Mouse (Mus musculus): Measurements from ENCODE around the gene Gm42957.
A peak's percentile ranks its signal among the peaks of the same experiment; 100 is the strongest.
"Not testable (repeated sequence)": the region's sequence is repeated elsewhere in the genome, so short reads cannot be mapped to it uniquely, and the experiment has no call there.

Gene Gm42957

GRCm38 (mm10) chr3:96674442-96674841 is 39.2 kb downstream of the Gm42957 start:
- DNase-seq (ENCODE audit: low read depth, low spot score): no peak

DNA sequence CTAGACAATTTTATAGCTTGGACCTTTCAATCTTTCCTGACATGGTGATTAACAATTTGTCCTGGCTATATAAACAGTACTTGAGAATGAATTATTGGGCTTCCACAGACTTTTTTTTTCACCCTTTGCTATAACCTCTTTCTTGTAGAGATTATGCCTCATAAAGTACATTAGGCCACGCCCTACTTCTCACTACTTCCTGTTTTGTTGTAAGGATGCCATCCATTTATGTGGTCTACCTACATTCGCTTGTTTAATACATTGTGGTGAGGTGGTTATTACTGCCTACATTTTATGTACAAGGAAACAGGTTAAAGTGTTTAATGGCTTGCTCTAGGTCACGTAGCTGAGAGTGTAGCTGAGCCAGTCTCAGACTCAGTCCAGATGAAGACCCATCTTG is 39.9 kb downstream of the Gm42957 start:
- no peak for DNase-seq (ENCODE audit: low read depth, low spot score)

DNA sequence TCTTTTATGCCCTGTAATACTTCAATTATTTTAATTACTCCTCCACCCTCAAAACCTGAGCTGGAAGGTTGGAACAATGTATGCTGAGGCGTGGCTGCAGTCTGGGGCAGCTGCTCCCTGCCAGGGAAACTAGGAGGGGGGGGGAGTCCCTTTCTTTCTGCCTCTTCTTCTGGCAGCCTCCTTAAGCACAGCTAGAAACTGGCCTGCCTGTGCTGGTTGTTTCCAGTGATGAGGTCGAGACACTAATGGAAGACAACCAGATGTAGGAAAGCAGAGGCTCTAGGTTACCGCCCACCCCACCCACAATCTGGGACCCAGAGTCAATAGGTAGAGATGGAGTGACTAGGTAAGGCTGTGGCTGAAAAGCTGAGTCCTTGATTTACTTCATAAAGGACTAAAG is 40.4 kb downstream of the Gm42957 start:
- no peak for DNase-seq (ENCODE audit: low read depth, low spot score)

DNA sequence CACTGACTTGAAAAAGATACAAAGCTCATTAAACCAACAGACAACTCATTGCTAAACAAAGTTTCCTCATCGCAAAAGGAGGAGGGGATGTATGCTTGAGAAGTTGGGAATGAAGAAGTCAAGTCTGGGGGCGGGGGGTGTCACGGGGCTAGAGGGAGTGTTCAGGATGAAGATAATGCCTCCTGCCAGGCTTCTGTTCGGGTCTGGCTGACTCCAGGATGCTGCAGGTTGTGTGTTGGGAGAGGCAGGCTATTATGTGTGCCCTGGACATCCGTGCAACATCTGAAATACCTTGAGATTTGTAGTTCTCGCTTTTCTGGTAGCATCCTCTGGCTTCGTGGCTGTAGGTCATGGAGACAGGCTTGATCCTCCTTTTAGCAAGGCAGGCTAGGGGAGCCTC is 43.2 kb downstream of the Gm42957 start:
- DNase-seq (ENCODE audit: low read depth, low spot score): no peak

DNA sequence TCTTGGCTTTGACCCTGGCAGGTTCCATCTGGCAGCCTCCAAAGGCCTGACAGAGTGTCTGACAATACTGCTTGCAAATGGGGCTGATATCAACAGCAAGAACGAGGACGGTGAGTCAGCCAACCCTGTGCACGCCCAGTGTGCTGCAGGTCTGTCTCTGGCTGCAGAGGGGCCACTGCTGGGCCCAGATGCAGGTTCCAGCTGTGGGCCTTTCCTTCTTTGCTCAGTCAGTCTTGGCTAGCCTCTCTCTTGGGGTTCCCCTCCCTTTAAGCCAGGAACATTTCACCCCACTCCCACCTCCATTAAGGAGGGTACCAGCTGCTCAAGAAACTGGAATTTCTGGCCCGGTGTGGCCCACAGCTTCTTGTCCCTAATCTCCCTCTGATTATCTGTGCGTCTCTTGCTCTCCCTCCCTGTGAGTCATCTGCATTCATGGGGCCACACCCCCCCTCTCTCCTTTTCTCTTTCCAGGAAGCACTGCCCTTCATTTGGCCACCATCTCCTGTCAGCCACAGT is 43.9 kb downstream of the Gm42957 start:
- no peak for DNase-seq (ENCODE audit: low read depth, low spot score)

- DNase-seq (ENCODE audit: low read depth, low spot score): no peak
Observed at GRCm38 (mm10) chr3:96680269-96680956, 45.1 kb downstream of the Gm42957 start.

DNA sequence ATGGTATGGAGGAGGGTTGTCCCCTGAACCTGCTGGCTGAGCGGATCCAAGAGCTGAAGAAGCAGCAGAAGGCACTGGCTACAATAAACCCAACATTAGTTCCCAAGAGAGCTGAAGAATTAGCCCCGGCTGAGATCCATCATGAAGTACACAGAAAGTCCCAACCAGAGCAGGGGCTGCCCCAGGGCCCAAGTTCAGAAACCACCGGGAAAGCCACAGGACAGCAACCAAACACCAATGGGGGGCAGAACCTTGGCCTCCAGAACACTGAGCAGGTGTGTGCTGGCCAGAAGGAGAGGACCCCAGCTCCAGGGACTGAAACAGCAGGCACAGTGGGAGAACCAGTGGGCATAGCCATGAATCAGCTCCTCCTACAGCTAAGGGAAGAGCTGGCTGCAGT is 48.2 kb downstream of the Gm42957 start:
- no peak for DNase-seq (ENCODE audit: low read depth, low spot score)

DNA sequence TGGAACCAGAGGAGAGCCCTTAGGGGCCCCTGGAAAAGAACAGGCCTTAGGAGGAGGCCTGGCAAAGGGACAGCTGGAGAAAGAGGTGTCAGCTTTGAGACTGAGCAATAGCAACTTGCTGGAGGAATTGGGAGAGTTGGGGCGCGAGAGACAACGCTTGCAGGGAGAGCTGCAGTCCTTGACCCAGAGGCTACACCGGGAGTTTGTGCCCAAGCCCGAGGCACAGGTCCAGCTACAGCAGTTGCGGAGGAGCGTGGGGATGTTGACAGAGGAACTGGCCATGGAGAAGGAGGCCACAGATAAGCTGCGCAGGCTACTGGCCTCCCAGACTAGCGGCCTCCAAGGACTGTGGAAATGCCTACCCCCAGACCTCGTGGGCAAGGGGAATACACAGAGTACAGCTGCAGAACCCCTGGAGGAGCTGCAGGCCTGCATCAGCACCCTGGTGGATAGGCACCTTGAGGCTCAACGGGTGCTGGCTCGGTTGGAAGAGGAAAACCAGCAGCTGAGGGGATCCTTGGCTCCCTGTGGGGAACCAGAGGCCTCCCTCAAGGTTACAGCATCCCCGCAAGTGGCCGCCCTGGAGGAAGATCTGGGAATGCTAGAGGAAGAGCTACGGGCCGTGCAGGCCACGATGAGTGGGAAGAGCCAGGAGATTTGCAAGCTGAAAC is 49.0 kb downstream of the Gm42957 start:
- no peak for DNase-seq (ENCODE audit: low read depth, low spot score)

GRCm38 (mm10) chr3:96684822-96685156 is 49.5 kb downstream of the Gm42957 start:
- DNase-seq (ENCODE audit: low read depth, low spot score): no peak

GRCm38 (mm10) chr3:96686057-96686456 is 50.8 kb downstream of the Gm42957 start:
- DNase-seq (ENCODE audit: low read depth, low spot score): not testable (repeated sequence)

DNA sequence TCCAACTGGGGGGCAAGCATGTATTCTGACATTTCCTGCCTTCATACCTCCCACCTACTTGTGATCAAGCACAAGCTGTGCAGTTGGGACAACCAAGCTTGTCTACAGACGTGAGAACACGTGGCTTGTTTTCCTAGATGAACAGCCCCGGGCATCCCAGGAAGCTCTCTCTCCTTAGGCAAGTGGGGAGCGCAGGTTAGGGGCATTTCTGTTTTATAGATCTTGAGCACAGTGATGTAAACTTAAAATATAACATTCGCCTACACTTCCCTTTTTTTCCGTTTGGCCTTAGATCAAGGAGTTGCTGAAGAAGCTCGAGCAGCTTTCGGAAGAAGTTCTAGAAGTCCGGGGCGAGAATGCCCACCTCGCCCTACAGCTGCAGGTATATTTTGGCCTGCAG is 53.6 kb downstream of the Gm42957 start:
- no peak for DNase-seq (ENCODE audit: low read depth, low spot score)

DNA sequence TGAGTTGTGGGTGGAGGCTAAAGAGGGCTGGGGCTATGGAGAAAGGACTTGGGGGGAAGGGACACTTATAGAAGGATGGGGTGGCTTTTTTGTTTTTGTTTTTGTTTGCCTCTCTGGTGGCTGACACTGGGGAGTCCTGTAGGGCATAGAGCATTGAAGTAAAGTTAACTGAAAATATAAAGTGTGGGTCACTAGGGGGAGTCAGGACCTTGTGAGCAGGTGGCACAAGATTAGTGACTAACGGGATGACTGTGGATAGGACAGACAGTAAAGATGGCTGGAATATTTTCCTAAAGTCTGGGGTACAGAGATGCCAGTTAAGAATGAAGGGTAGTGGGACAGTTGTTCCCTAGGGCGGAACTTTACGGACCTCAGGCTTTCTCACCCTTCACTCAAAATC is 55.0 kb downstream of the Gm42957 start:
- no peak for DNase-seq (ENCODE audit: low read depth, low spot score)

- no peak for DNase-seq (ENCODE audit: low read depth, low spot score)
Observed at GRCm38 (mm10) chr3:96692506-96692905, 57.2 kb downstream of the Gm42957 start.

DNA sequence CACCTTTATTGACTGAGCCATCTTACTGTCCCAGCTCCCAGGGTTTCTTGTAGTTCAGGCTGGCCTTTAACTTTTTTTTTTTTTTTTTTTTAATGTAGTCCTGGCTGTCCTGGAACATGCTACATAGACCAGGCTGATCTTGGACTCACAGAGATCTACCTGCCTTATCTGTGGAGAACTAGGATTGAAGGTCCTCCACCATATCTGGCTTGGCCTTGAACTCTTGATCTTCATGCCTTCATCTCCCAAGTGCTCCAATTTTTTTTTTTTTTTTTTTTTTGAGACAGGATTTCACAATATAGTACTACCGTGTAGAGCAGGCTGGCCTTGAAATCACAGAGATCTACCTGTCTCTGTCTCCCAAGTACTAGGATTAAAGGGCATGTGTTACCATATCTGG is 58.3 kb downstream of the Gm42957 start:
- no peak for DNase-seq (ENCODE audit: low read depth, low spot score)

DNA sequence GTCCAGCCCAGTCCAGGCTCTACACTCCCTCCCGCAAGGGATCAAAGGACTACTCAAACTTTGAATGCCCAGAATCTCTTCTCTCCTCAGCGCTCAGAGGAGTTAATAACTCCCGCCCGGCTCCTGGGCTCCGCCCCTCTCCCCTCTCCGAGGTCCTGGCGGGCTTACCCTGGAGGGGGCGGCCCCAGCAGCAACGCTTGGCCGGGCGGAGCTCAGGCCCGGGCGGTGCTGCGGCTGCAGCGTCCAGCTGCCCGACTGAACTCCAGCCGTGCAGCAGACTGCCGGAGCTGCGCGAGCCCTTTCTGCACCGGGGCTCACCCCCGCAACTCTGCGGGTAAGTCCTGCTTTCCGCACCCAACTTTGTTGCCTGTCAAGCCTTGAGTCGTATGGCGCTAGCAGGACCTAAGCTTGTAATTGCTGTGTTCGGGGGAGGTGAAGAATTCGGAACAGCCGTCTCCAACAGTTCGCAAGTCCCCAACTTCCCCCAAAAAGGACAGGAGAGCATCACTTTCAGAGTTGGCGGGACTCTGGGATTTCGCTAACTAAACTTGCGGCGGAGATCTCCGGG is 61.0 kb downstream of the Gm42957 start, which contains the start of gene Pias3:
Gene Pias3 (plus strand): TSS at position 187 of the 568 bp plus-strand sequence.
- peak; percentile 32 for DNase-seq (ENCODE audit: low read depth, low spot score)

- peak; percentile 62 for DNase-seq (ENCODE audit: low read depth, low spot score)
Observed at GRCm38 (mm10) chr3:96696766-96697732, 61.8 kb downstream of the Gm42957 start.

DNA sequence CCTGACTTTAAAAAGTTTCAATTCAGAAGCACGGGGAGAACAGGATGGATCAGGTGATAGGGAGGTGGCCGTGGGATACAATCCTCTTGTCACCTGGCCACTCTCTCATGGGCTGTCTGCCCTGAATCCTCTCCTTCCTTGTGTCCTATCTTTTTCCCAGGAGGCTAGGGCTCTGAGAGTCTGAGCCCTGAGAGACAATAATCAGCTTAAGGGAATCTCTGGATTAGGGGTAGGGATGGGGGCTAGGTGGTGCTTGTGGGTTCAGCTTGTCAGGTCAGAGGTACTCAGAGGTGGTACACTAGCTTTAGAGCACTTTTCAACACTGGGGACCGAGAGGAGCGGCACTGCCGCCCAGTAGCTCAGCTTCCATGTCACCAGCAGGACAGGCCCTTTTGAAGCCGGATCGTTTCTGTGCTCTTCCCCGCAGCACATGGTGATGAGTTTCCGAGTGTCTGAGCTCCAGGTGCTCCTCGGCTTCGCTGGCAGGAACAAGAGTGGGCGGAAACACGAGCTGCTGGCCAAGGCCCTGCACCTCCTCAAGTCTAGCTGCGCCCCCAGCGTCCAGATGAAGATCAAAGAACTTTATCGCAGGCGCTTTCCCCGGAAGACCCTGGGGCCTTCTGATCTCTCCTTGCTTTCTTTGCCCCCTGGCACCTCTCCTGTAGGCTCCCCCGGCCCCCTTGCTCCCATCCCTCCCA is 63.9 kb downstream of the Gm42957 start:
- no peak for DNase-seq (ENCODE audit: low read depth, low spot score)

DNA sequence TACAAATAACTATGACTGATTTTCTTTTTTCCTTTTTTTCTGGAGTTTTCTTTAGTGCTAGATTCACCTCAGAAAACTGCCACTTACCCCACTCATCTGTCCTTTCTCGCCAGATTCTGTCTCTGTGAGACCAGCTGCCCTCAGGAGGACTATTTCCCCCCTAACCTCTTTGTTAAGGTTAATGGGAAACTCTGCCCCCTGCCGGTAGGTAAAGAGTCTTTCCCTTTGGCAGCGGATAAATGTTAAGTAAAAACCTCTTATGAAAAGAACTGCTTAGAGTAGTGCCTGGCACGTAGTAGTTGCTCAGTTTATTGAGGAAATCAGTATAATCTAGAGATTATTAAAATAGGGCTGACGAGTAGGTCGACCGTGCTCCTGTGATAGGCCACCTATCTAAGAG is 65.1 kb downstream of the Gm42957 start:
- peak; percentile 32 for DNase-seq (ENCODE audit: low read depth, low spot score)

DNA sequence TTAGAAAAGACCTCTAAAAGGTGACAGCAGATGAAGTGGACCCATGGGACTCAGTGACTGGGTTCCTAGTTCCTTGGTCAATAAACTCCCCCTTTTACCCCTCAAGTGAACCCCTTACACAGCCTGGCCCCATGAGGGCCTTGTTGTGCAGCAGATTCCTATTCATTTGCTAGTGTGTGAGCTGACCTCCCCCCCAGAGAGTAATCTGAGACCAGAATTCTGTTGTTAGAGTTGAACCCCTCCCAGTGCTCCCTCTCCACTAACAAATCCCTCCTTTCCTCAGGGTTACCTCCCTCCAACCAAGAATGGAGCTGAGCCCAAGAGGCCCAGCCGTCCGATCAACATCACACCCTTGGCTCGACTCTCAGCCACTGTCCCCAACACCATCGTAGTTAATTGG is 65.7 kb downstream of the Gm42957 start:
- DNase-seq (ENCODE audit: low read depth, low spot score): no peak
